Mouse (Mus musculus) thymus, adult 2 months (tissue): ENCODE results near the gene Ccdc144b. TPM values are rescaled to one million over a fixed set of nuclear protein-coding genes. Genes with fewer than 3 reads are reported as not detected.

Source experiments
- DNase-seq: peaks from one replicate; pipeline ENCODE4 v3.0.0; 2021
- H3K27ac ChIP-seq: fragments of 200-500 bp; 2 replicates; pipeline ENCODE4 v1.5.1; 2012; ENCODE audit warnings: low read length, control low read depth; ENCODE audit not compliant: control insufficient read depth, insufficient read depth
- H3K27me3 ChIP-seq: fragments of 200-500 bp; 2 replicates; pipeline ENCODE4 v1.6.1; 2012; ENCODE audit warnings: mild to moderate bottlenecking, low read length, moderate library complexity, mixed read lengths; ENCODE audit not compliant: control insufficient read depth, insufficient read depth
- H3K36me3 ChIP-seq: fragments of 200-500 bp; 2 replicates; pipeline ENCODE4 v1.6.1; 2012; ENCODE audit warnings: mild to moderate bottlenecking, low read length, moderate library complexity; ENCODE audit not compliant: control insufficient read depth, insufficient read depth
- H3K4me1 ChIP-seq: fragments of 200-500 bp; replicated peaks from 2 replicates; pipeline ENCODE4 v1.6.1; 2012; ENCODE audit warnings: low read length; ENCODE audit not compliant: control insufficient read depth, insufficient read depth
- H3K4me3 ChIP-seq: fragments of 200-500 bp; 2 replicates; pipeline ENCODE4 v1.5.1; 2012; ENCODE audit warnings: mild to moderate bottlenecking, low read length, control low read depth, moderate library complexity; ENCODE audit not compliant: control insufficient read depth, insufficient read depth
- CTCF ChIP-seq: fragments of 200-500 bp; IDR thresholded peaks from 2 replicates; pipeline ENCODE4 v1.5.1; 2012; ENCODE audit warnings: mild to moderate bottlenecking, control low read depth, low read length, moderate library complexity, borderline replicate concordance; ENCODE audit not compliant: control insufficient read depth, poor library complexity, insufficient read depth; ENCODE audit errors: extremely low read depth
- POLR2A ChIP-seq: fragments of 200-500 bp; IDR thresholded peaks from 2 replicates; pipeline ENCODE4 v1.6.1; 2012; ENCODE audit warnings: mild to moderate bottlenecking, low read length, control low read depth, moderate library complexity; ENCODE audit not compliant: control insufficient read depth, poor library complexity, insufficient read depth; ENCODE audit errors: extremely low read depth
- WGBS: fragments of 180-500 bp; shearing (Covaris S2); methylation state at CpG from one replicate; pipeline ENCODE4 v1.1.7; 2018; 5-methylcytosine and 5-hydroxymethylcytosine counted together
- polyA plus RNA-seq: library from polyadenylated mRNA; depleted of rRNA; stranded (reverse); fragments of >200 nt; gene quantifications from 2 replicates; pipeline ENCODE4 v1.2.3, GENCODE M21; 2012; rRNA removed

Ccdc144b gene
- 0.01 and 0.03 TPM in 2 replicates for polyA plus RNA-seq

GRCm38 (mm10) chr3:36053447-36053846, at the start of gene Ccdc144b:
Gene Ccdc144b (minus strand): TSS chr3:36053547.
- H3K36me3 ChIP-seq: no peaks in the 10 kb centered on the region
- 89% methylated on average over 6 of the region's 6 CpGs for WGBS
- no peaks in the 10 kb centered on the region for H3K27me3 ChIP-seq
- H3K4me3 ChIP-seq: no peak within 1 kb of the TSS
- no peak for TF ChIP-seq POLR2A
- TF ChIP-seq CTCF: no peak
- no peak within 1 kb of the TSS for H3K27ac ChIP-seq
- H3K4me1 ChIP-seq: no peaks in the 10 kb centered on the region
- no peak for DNase-seq

- DNase-seq: no peak
- Histone ChIP-seq H3K27me3 (no peaks in the 10 kb centered on the region), H3K36me3 (no peaks in the 10 kb centered on the region), H3K4me3 (no peak overlapping the region), H3K4me1 (no peaks in the 10 kb centered on the region), H3K27ac (no peak overlapping the region)
- no peak for TF ChIP-seq CTCF
- TF ChIP-seq POLR2A: no peak
- WGBS: 94% methylated on average over 2 of the region's 2 CpGs
Observed at GRCm38 (mm10) chr3:36095371-36095770, 42.0 kb upstream of the Ccdc144b start.

GRCm38 (mm10) chr3:36087591-36087990, 34.2 kb upstream of the Ccdc144b start:
- Histone ChIP-seq H3K4me3 (no peak overlapping the region), H3K27ac (no peak overlapping the region), H3K4me1 (no peaks in the 10 kb centered on the region), H3K27me3 (no peaks in the 10 kb centered on the region), H3K36me3 (peaks cover 26% of the 10 kb centered on the region)
- no peak for DNase-seq
- TF ChIP-seq POLR2A (no peak), CTCF (no peak)
- 92% methylated on average over 9 of the region's 9 CpGs for WGBS

- no peak for DNase-seq
- WGBS: 99% methylated on average over 5 of the region's 5 CpGs
- no peaks in the 10 kb centered on the region for H3K4me1 ChIP-seq
- H3K4me3 ChIP-seq: no peak overlapping the region
- TF ChIP-seq CTCF (no peak), POLR2A (no peak)
- H3K27me3 ChIP-seq: no peaks in the 10 kb centered on the region
- H3K36me3 ChIP-seq: peaks cover 31% of the 10 kb centered on the region
- H3K27ac ChIP-seq: no peak overlapping the region
Observed at GRCm38 (mm10) chr3:36085394-36085793, 32.0 kb upstream of the Ccdc144b start.

DNA sequence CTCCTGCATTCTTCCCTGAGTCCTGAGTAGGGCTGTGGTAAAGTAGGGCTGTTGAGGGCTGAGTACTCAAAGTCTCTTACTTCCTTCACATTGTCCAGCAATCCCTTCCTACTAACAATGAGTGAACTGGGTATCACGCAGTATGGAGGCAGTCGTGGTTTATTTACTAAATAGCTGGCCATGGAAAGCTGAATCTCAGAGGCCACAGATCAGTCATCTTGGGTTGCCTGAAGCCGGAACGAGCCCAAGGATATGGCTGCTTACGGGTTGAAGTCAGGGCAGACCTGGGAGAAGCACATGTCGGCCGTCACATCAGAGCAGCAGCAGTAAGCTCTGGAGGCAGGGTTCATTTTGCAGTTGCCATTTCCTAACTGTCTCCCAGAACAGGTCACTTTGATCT, 30.0 kb upstream of the Ccdc144b start:
- Histone ChIP-seq H3K4me1 (no peaks in the 10 kb centered on the region), H3K27me3 (no peaks in the 10 kb centered on the region), H3K36me3 (peaks cover 24% of the 10 kb centered on the region), H3K4me3 (no peak overlapping the region), H3K27ac (no peak overlapping the region)
- 99% methylated on average over 7 of the region's 7 CpGs for WGBS
- no peak for DNase-seq
- no peak for TF ChIP-seq POLR2A
- no peak for TF ChIP-seq CTCF

GRCm38 (mm10) chr3:36082843-36083242, 29.5 kb upstream of the Ccdc144b start:
- Histone ChIP-seq H3K36me3 (peaks cover 20% of the 10 kb centered on the region), H3K27me3 (no peaks in the 10 kb centered on the region), H3K27ac (no peak overlapping the region), H3K4me1 (no peaks in the 10 kb centered on the region), H3K4me3 (no peak overlapping the region)
- no peak for DNase-seq
- TF ChIP-seq POLR2A (no peak), CTCF (no peak)
- 98% methylated on average over 4 of the region's 4 CpGs for WGBS

- 95% methylated on average over 5 of the region's 5 CpGs for WGBS
- Histone ChIP-seq H3K27me3 (no peaks in the 10 kb centered on the region), H3K4me1 (no peaks in the 10 kb centered on the region), H3K36me3 (peaks cover 20% of the 10 kb centered on the region), H3K27ac (no peak overlapping the region), H3K4me3 (no peak overlapping the region)
- TF ChIP-seq CTCF (no peak), POLR2A (no peak)
- DNase-seq: no peak
Observed at GRCm38 (mm10) chr3:36080741-36081140, 27.4 kb upstream of the Ccdc144b start.
